ENCODE assay signal across 8 mouse cellular contexts in genomic region chr1:87270641-87271467, GRCm38 (mm10). TPM values are rescaled to one million over a fixed set of nuclear protein-coding genes. Genes with fewer than 3 reads are reported as not detected.
DNase-seq lines count a peak whose midpoint lies in the region; ATAC-seq lines count a peak whose summit lies in the region.
"Had no signal": no experiment of that assay in that cellular context is flagged by ENCODE, and none has a peak within 500 bp of the region (broad histone marks: within the 10 kb centered on the region; RNA-seq: fewer than 3 reads in every experiment).

No protein-coding gene starts in this region.

- no peaks in the 10 kb centered on the region for H3K9me3 ChIP-seq in intestine, embryonic 16.5 days (ENCODE audit: control insufficient read depth, low read length)
- no peaks in the 10 kb centered on the region for H3K9me3 ChIP-seq in stomach, embryonic 15.5 days
- H3K9me3 ChIP-seq: liver, embryonic 13.5 days had no signal

- H3K4me3 ChIP-seq in intestine, embryonic 16.5 days (ENCODE audit: low read length) = no peak overlapping the region
- H3K4me3 ChIP-seq in stomach, embryonic 15.5 days (replicated peaks) = no peak overlapping the region
- H3K4me3 ChIP-seq: liver, embryonic 13.5 days had no signal

- H3K36me3 ChIP-seq in intestine, embryonic 16.5 days (ENCODE audit: control insufficient read depth, insufficient read depth, low read length) = no peaks in the 10 kb centered on the region
- H3K36me3 ChIP-seq in stomach, embryonic 15.5 days = no peaks in the 10 kb centered on the region
- H3K36me3 ChIP-seq: liver, embryonic 13.5 days had no signal

- no peak overlapping the region for H3K27ac ChIP-seq in intestine, embryonic 16.5 days (ENCODE audit: low read length)
- H3K27ac ChIP-seq in stomach, embryonic 15.5 days = no peak overlapping the region
- H3K27ac ChIP-seq: liver, embryonic 13.5 days had no signal

- DNase-seq in ES-CJ7 (ENCODE audit: low read depth, low spot score) = peak; percentile 35
- peak; percentile 62 for DNase-seq in adrenal gland, postnatal 14 days
- peak; percentile 61 to 62 for DNase-seq in gastrocnemius, adult 8-10 months (ENCODE audit: low spot score in 2 of 2)
- no peak for DNase-seq in layer of hippocampus, postnatal 25 days (ENCODE audit: extremely low spot score in 1 of 2, low spot score in 1 of 2)
- DNase-seq in c-Kit-positive CD71-positive TER-119-positive erythroid progenitor cells, embryonic 14.5 days (ENCODE audit: low spot score) = no peak
- DNase-seq: liver, embryonic 13.5 days had no signal

- no peak overlapping the region; the same call in 1 of the 2 replicates for H3K4me2 ChIP-seq in intestine, embryonic 16.5 days (ENCODE audit: low read depth, low read length)
- H3K4me2 ChIP-seq in stomach, embryonic 15.5 days = peak overlapping the region; percentile 19; the same call in 1 of the 2 replicates
- H3K4me2 ChIP-seq: liver, embryonic 13.5 days had no signal

- H3K27me3 ChIP-seq in intestine, embryonic 16.5 days (replicated peaks; ENCODE audit: control insufficient read depth, insufficient read depth, low read length) = peaks cover 14% of the 10 kb centered on the region
- peaks cover 16% of the 10 kb centered on the region for H3K27me3 ChIP-seq in stomach, embryonic 15.5 days (replicated peaks)

- WGBS in intestine, embryonic 16.5 days = 23% methylated on average over 19 of the region's 20 CpGs
- 21% methylated on average over 18 of the region's 20 CpGs for WGBS in stomach, embryonic 15.5 days

- ATAC-seq in intestine, embryonic 16.5 days = peak; percentile 55
- ATAC-seq in stomach, embryonic 15.5 days (ENCODE audit: insufficient read depth, low FRiP score, low read depth) = no peak

- H3K9ac ChIP-seq in intestine, embryonic 16.5 days (ENCODE audit: low read depth, low read length) = no peak overlapping the region
- no peak overlapping the region for H3K9ac ChIP-seq in stomach, embryonic 15.5 days
- H3K9ac ChIP-seq: liver, embryonic 13.5 days had no signal

- peaks cover 10% of the 10 kb centered on the region; the same call in 1 of the 2 replicates for H3K4me1 ChIP-seq in intestine, embryonic 16.5 days (ENCODE audit: control insufficient read depth, insufficient read depth, low read length)
- H3K4me1 ChIP-seq in stomach, embryonic 15.5 days = peaks cover 13% of the 10 kb centered on the region
- H3K4me1 ChIP-seq: liver, embryonic 13.5 days had no signal

RNA-seq across cellular contexts. Expression of gene Efhd1, which starts 6.7 kb away (rescaled TPM):
- 245 and 250 TPM in 2 replicates for total RNA-seq in adrenal gland, postnatal 14 days (2021)
- 1 to 10 TPM; 1.7 to 3.4 (median 2.9) TPM for total RNA-seq in gastrocnemius, adult 8-10 months (2022)
- polyA plus RNA-seq in intestine, embryonic 16.5 days (2015; fragmentation: Nextera tagmentation; extraction: Ambion mirVana) = 1.2 and 1.8 TPM in 2 replicates
- polyA plus RNA-seq in stomach, embryonic 15.5 days (2015; fragmentation: Nextera tagmentation; extraction: Ambion mirVana) = 0.18 and 0.48 TPM in 2 replicates
- 10 to 100 TPM; 16.3 to 17.2 TPM for total RNA-seq in layer of hippocampus, postnatal 25 days (2021)

RNA-seq across cellular contexts. Expression of gene Gigyf2, which starts 55.9 kb away (rescaled TPM):
- 81.4 and 83.4 TPM in 2 replicates for total RNA-seq in adrenal gland, postnatal 14 days (2021)
- 10 to 100 TPM; 33.1 to 40.4 (median 39.0) TPM for total RNA-seq in gastrocnemius, adult 8-10 months (2022)
- polyA plus RNA-seq in intestine, embryonic 16.5 days (2015; fragmentation: Nextera tagmentation; extraction: Ambion mirVana) = 38.4 and 39.1 TPM in 2 replicates
- 46.7 and 49.4 TPM in 2 replicates for polyA plus RNA-seq in stomach, embryonic 15.5 days (2015; fragmentation: Nextera tagmentation; extraction: Ambion mirVana)
- 100 to 1,000 TPM in 1 of 2 experiments, 10 to 100 TPM in 1; 96.8 to 112 TPM for total RNA-seq in layer of hippocampus, postnatal 25 days (2021)

RNA-seq across cellular contexts. Expression of gene Eif4e2, which starts 57.1 kb away (rescaled TPM):
- total RNA-seq in adrenal gland, postnatal 14 days (2021) = 94.4 and 104 TPM in 2 replicates
- 10 to 100 TPM; 51.7 to 54.8 (median 53.8) TPM for total RNA-seq in gastrocnemius, adult 8-10 months (2022)
- 161 and 172 TPM in 2 replicates for polyA plus RNA-seq in intestine, embryonic 16.5 days (2015; fragmentation: Nextera tagmentation; extraction: Ambion mirVana)
- polyA plus RNA-seq in stomach, embryonic 15.5 days (2015; fragmentation: Nextera tagmentation; extraction: Ambion mirVana) = 149 and 156 TPM in 2 replicates
- 10 to 100 TPM; 59.6 to 66.5 TPM for total RNA-seq in layer of hippocampus, postnatal 25 days (2021)

Comparison
In these comparisons a context has a peak if more than half of its experiments do, and no peak if none do; other contexts are left out.
1. DNase-seq: peak in ES-CJ7 (single experiment), adrenal gland, postnatal 14 days (single experiment) and gastrocnemius, adult 8-10 months (2 of 2); none in layer of hippocampus, postnatal 25 days (0 of 2) and c-Kit-positive CD71-positive TER-119-positive erythroid progenitor cells, embryonic 14.5 days (single experiment).
2. RNA of gene Efhd1, which starts 6.7 kb away (total RNA-seq): 245 to 250 TPM in adrenal gland, postnatal 14 days; 16.3 to 17.2 TPM in layer of hippocampus, postnatal 25 days and 1.7 to 3.4 TPM in gastrocnemius, adult 8-10 months; every median in the first group is over 10 times any median in the second.